Mouse (Mus musculus) left cerebral cortex, postnatal 36 days (tissue): ENCODE results near the gene Cfb. TPM values are rescaled to one million over a fixed set of nuclear protein-coding genes. Genes with fewer than 3 reads are reported as not detected.
"Not testable (repeated sequence)": the region's sequence is repeated elsewhere in the genome, so short reads cannot be mapped to it uniquely, and the experiment has no call there.

ENCODE experiments used
- DNase-seq, 2 experiments: peaks; one replicate each; pipeline ENCODE4 v3.0.0; 2021 to 2022; ENCODE audit warnings: low spot score in 2 of 2, mixed read lengths in 1 of 2
- intact Hi-C: fragments of 180-260 bp; cut with DNase I; formaldehyde crosslinking; loops from one replicate; pipeline ENCODE4 v1.15.1; 2025
- total RNA-seq, 2 experiments: library from RNA; stranded (reverse); gene quantifications; 2 replicates each; pipeline ENCODE4 v1.2.3; 2021

Gene Cfb
- total RNA-seq, 2 experiments from 2014 or later: 0.63 TPM; not detected in 1

DNA sequence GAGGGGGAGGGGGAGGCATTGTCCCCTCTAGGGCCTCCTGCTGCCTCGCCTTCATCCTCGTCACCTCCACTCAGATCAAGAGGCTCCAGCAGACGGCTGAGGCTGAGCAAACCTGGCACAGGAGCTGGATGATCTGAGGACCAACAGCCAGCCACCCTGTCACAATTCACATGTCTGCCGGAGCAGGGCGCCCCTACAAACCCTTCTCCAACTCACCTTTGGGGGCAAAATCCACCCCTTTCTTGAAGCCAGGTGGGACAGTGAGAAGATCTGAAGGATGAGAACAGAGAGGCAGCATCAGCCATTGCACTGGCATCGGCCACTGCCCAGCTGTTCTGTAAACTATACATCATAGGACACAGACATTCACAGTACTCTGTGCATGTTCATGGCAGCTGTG lies 15.1 kb downstream of the Cfb start:
- intact Hi-C loops: loop anchor here (10.0 kb wide), 1 partner anchor 912 kb away; no protein-coding TSS in a partner anchor
- no peak for DNase-seq

DNA sequence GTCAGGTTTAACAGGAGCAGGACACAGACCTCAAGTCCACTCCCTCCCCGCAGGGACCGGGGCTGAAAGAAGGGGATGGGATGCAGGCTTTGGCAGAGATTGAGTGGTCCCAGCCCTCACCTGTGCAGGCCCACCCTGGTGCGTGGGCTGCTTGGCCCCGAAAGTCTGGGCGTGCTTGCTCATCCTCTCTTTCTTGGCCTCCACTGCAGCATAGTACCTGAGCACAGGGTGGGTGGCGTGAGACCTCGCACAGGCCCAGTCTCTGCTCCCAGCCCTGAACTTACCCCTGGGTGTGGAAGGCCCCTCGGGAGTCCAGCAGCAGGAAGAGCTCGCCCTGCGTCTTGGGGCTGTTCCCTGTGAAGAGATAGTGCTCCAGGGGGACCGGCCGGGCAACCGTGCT lies 17.4 kb downstream of the Cfb start:
- DNase-seq: no peak
- intact Hi-C loops: loop anchor here (10.0 kb wide), 1 partner anchor 910 kb away; no protein-coding TSS in a partner anchor

DNA sequence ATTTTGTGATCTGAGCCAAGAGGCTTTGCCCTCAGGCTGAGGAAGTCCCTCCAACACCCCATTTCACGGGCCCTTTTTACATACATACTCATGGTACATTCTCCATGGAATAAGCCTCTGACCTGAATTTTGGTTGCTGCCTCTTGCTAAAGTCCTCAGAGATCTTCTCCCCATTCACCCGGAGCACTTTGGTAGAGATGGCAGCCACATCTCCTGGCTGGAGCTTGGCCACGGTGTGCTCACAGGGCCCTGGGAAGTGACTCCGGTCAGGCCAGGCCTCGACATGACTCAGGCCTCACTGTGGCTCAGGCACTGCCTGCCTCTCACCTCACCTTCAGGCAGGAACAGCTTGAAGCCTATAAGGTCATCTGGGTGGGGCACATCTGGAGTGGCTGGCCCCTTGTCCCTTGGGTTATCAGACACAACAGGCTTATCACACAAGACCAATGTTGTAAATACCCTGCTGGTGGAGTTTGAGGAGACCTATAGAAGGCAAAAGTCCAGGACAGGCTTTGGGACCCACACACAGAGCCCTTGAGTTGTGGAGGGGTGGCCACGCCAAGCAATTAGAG lies 21.5 kb downstream of the Cfb start:
- DNase-seq: no peak
- intact Hi-C loops: loop anchor here (10.0 kb wide), 1 partner anchor 906 kb away; no protein-coding TSS in a partner anchor

GRCm38 (mm10) chr17:34838785-34839184 lies 23.5 kb downstream of the Cfb start:
- intact Hi-C loops: loop anchor here (5.0 kb wide), 3 partner anchors 54 to 404 kb away; partner anchors contain the start of gene Ddx39b

GRCm38 (mm10) chr17:34837464-34838324 lies 24.6 kb downstream of the Cfb start:
- intact Hi-C loops: loop anchor here (1.0 to 5.0 kb wide), 4 partner anchors 13 to 405 kb away; partner anchors contain the start of genes Ddx39b, Nelfe and Skiv2l
- no peak for DNase-seq

More at GRCm38 (mm10) chr17:34838785-34839184, 23.5 kb downstream of the Cfb start:
- DNase-seq: no peak

DNA sequence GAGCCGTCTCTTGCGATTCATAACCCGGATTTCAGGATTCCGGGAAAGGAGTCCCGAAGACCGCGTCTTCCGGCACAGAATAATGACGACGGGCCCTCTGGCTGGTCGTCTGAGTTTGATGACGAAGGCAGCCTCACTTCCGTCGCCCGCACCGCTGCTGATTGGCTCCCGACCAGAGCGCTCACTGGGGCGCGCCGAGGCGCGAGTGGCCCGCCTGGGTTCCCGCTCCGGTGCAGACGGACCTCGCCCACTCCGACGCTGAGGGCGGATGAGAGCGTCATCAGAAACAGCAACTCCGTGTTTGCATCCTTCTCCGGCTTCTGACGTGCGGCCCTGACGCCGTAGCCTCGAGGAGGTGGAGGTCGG lies 25.5 kb downstream of the Cfb start, which contains the start of the genes Stk19 and Dxo:
Gene Stk19, minus strand, starts transcription at position 90 of the 366 bp plus-strand sequence.
Gene Dxo, plus strand, starts transcription at position 164 of the 366 bp plus-strand sequence.
- DNase-seq: peak; percentile 98 to 99
- intact Hi-C loops: loop anchor here (1.0 to 5.0 kb wide), 4 partner anchors 13 to 405 kb away; partner anchors contain the start of genes Ddx39b, Nelfe and Skiv2l

DNA sequence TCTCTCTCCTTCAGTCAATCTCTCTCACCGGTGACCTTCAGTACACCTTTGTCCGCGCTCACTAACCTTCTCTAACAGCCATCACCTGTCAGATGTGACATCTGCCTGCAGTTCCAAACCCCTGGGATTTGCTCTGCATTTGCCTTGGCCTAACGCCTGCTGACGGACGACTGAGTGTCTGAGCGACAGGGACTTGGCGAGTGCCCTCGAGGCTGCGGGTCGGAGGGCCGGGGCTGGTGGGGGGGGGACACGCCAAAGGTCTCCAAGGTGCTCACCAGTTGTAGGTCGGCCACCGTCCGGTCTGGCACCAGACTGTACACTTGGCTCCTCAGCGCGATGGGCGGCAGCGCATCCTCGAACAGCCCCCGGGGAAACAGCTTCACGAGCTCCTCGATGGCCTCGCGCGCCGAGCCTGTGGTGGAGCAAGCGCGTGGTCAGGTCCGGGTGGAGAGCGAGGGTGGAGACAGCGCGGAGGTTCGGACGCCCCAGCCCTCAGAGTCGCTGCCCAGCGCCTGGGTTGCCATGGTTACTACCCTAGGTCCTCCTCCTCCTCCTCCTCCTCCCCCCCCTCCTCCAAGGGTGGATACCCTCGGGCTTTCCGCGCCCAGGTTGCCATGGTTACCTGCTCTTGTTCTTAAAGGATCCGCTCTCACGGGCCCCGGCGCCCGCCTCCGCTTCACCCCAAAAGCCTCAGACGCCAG lies 26.0 kb downstream of the Cfb start:
- intact Hi-C loops: loop anchor here (5.0 kb wide), 3 partner anchors 56 to 406 kb away; partner anchors contain the start of gene Ddx39b
- no peak for DNase-seq

GRCm38 (mm10) chr17:34830776-34831175 lies 31.5 kb downstream of the Cfb start:
- DNase-seq, intact Hi-C loops: not testable (repeated sequence)

DNA sequence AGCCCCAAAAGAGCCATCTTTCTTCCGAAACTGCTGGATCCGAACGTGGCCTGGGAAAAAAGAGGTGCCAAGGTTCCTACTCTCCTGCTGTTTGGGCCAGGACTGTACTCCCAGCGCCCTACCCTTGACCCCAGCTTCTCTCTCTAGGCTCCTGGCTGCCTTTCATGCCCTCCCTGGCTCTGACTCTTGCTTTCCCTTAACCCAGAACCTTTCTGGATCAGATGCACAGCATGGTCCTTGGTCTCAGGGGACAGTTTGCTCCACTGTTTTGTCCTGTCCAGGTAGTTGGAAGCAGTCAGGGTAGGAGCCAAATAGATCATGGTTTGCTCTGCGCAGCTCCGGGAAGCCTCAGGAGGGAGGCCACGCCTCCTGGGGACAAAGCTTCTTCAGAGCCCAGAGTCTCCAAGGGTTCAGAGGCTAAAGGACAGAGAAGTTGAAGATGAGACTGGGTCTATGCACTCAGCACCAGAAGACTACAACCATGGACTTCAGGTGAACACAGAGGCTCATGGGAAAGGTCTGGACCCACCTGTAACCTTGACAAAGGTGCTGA lies 47.4 kb downstream of the Cfb start:
- intact Hi-C loops: no loop called here
- DNase-seq: no peak

DNA sequence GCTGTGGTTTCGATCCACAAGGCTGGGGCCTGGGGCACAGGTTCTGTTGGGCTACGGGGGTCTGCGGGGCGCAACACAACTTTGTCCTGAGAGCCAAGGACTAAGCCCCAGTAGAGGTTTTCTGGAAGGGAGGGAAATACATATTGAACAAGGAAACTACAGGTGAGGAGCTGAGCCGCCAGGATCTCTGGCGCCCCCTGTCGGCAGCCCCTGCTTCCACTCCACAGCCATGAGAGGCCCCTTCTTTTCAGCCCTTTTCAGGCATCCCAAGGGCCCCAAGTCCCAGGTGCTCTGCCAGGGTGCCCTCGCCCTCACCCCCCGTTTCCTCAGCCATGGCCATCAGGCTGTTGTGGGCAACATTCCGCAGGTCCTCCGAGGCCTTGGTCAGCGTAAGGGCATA lies 48.6 kb downstream of the Cfb start:
- intact Hi-C loops: loop anchor here (2.0 kb wide), 1 partner anchor 81 kb away; no protein-coding TSS in a partner anchor
- DNase-seq: not testable (repeated sequence)

DNA sequence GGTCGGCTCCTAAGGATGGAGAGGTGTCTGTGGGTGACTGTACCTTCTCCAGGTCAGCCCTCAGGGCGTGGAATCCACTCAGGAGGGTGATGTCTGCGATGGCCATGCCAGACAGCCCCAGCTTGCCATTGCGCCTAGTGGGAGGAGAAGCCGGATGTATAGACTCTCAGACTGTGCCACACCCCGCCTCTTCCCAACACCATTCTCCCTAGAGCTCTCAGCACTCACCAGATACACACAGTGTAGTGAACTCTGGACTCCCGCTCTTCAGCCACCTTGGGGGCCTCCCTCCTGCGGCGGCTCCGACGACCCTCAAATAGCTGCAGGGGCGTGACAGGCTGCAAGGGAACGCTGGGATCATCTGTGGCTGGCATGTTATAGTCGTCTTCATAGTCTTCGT lies 51.0 kb downstream of the Cfb start:
- DNase-seq: no peak
- intact Hi-C loops: no loop called here

GRCm38 (mm10) chr17:34810811-34811210 lies 51.5 kb downstream of the Cfb start:
- DNase-seq, intact Hi-C loops: not testable (repeated sequence)

GRCm38 (mm10) chr17:34810411-34810810 lies 51.9 kb downstream of the Cfb start:
- DNase-seq, intact Hi-C loops: not testable (repeated sequence)

- intact Hi-C loops: no loop called here
- DNase-seq: no peak
These were observed 53.6 kb downstream of the Cfb start for GRCm38 (mm10) chr17:34808599-34809205.

GRCm38 (mm10) chr17:34807176-34807575 lies 55.1 kb downstream of the Cfb start:
- intact Hi-C loops: no loop called here

More at GRCm38 (mm10) chr17:34807176-34807575, 55.1 kb downstream of the Cfb start:
- no peak for DNase-seq
